Mouse (Mus musculus): ENCODE measurements around the gene Adprm.
"Not testable (repeated sequence)": the region's sequence is repeated elsewhere in the genome, so short reads cannot be mapped to it uniquely, and the experiment has no call there.

Adprm gene

GRCm38 (mm10) chr11:67052321-67052952 lies at the start of gene Adprm, which contains the start of gene Sco1:
Gene Adprm, minus strand, starts transcription at chr11:67052594.
Gene Sco1, plus strand, starts transcription at chr11:67052670.
- peak; percentile 88 to 92 for DNase-seq

DNA sequence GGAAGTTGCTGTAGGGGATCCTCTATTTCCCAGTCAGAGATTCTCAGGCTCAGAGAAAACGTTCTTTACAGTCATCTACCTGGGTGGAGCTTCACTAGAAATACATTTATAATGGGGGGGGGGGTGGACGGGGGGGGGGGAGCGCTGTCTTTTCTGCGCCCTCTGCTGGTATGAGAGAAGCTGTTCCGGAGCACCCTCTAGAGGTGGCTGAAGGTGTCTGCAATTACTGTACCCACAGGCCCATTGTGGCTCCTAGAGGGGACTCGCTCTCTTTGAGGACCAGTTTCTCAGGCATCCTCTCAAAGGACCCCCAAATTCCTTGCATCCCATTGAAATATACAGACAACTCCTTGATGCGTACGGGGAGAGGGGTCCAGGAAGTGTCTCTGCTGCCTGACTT lies 49.3 kb upstream of the Adprm start:
- peak; percentile 56 to 63 for DNase-seq

DNA sequence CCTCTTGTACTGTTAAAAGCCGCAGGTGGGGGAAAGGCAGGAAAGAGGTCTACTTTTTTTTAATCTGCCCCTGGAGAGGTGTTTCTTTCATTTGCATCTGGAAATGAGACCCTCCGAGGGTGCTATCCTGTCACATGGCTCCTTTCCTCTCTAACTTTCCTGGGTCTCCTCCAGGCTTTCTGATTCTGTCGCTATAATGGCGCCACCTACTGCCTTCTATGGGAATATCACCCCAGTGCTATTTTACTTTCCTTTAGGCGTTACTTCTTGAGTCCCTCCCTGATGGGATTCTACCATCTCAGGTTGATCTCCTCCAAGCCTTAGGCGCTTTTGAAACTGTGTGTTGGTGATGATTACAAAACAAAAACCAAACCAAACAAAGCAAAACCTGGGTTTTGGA lies 47.8 kb upstream of the Adprm start:
- DNase-seq: peak; percentile 19 to 28

DNA sequence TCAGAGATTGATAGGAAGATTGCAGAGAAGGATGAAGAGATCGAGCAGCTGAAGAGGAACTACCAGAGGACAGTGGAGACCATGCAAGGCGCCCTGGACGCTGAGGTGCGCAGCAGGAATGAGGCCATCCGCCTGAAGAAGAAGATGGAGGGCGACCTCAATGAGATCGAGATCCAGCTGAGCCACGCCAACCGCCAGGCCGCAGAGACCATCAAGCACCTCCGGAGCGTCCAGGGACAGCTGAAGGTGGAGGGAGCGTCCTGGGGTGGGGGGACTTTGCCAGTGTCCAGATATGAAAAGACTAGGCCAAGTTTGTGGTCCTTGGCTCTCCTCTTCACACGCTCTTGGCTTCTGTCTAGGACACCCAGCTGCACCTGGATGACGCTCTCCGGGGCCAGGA lies 46.8 kb upstream of the Adprm start:
- no peak for DNase-seq

- no peak for DNase-seq
Observed at GRCm38 (mm10) chr11:67098427-67098826, 46.0 kb upstream of the Adprm start.

DNA sequence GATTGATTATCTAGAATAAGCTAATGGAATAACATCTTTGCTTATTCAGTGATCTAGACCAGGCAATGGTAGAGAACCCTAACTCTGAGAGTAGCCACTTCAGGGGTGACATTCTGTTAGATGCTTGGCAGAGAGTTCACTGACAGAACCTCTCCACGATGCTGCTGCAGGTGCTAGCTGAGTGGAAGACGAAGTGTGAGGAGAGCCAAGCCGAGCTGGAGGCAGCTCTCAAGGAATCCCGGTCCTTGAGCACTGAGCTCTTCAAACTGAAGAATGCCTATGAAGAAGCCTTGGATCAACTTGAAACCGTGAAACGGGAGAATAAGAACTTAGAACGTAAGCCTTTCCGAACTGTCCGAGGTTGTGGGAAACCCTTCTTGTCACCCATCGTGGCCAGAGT lies 45.3 kb upstream of the Adprm start:
- DNase-seq: no peak

DNA sequence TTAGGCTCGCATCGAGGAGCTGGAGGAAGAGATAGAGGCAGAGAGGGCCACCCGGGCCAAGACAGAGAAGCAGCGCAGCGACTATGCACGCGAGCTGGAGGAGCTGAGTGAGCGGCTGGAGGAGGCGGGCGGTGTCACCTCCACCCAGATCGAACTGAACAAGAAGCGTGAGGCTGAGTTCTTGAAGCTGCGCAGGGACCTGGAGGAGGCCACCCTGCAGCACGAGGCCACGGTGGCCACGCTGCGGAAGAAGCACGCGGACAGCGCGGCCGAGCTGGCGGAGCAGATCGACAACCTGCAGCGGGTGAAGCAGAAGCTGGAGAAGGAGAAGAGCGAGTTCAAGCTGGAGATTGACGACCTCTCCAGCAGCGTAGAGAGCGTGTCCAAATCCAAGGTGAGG lies 42.1 kb upstream of the Adprm start:
- DNase-seq: no peak

DNA sequence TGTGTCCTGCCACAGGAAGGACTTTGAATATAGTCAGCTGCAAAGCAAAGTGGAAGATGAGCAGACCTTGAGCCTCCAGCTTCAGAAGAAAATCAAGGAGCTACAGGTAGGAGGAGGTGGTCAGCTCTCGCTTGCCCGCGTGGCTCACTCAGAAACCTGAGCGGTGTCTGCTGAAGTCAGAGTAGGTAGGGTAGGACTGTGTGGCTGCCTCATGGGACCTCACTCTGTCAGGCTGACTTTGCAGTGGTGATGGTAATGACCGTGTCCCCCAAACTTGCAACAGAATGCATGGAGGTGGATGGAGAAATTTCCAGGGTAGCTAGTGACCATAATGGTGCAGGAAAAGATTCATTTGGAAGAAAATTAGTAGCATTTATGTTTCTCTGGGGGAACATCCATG lies 41.3 kb upstream of the Adprm start:
- DNase-seq: no peak

DNA sequence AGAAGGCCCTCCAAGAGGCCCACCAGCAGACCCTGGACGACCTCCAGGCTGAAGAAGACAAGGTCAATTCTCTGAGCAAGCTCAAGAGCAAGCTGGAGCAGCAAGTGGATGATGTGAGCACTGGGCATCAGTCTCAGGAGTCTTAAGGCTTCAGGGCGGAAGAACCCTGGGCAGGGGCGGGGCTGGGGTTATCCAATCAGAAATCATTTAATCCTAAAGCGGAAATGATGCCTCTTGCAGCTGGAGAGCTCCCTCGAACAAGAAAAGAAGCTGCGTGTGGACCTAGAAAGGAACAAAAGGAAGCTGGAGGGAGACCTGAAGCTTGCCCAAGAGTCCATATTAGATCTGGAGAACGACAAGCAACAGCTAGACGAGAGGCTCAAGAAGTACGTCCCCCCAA lies 40.8 kb upstream of the Adprm start:
- DNase-seq: no peak

GRCm38 (mm10) chr11:67092354-67092753 lies 40.0 kb upstream of the Adprm start:
- DNase-seq: not testable (repeated sequence)

DNA sequence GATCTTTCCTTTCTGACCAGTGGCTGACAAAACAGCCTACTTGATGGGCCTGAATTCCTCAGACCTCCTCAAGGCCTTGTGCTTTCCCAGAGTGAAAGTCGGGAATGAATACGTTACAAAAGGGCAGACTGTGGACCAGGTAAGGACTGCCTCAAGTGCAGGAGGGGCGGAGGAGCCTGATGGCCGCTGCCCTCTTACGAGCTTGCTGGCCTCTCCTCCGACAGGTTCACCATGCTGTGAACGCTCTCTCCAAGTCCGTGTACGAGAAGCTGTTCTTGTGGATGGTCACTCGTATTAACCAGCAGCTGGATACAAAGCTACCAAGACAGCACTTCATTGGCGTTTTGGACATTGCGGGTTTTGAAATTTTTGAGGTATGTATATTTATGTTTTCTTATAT lies 34.8 kb upstream of the Adprm start:
- no peak for DNase-seq

- no peak for DNase-seq
Observed at GRCm38 (mm10) chr11:67086467-67087164, 34.2 kb upstream of the Adprm start.

DNA sequence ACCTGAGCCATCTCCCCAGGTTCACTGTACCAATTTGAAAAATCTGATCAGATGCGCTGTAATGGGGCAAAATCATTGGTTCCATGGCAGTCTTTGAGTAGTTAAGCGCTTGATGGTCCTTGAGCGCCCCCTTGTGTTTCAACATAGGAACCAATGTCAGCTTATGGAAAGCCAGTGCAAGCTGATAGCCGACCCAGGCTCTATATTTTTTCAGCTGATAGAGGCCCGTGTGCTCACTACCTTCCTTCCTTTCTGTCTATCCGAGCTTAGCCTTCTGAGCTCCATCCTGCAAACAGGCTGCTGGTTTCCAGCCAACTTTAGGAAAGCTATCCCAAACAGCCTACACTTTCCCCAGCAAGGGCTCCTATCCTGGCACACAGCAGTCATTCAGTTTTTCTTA lies 33.1 kb upstream of the Adprm start:
- peak; percentile 73 to 74 for DNase-seq

DNA sequence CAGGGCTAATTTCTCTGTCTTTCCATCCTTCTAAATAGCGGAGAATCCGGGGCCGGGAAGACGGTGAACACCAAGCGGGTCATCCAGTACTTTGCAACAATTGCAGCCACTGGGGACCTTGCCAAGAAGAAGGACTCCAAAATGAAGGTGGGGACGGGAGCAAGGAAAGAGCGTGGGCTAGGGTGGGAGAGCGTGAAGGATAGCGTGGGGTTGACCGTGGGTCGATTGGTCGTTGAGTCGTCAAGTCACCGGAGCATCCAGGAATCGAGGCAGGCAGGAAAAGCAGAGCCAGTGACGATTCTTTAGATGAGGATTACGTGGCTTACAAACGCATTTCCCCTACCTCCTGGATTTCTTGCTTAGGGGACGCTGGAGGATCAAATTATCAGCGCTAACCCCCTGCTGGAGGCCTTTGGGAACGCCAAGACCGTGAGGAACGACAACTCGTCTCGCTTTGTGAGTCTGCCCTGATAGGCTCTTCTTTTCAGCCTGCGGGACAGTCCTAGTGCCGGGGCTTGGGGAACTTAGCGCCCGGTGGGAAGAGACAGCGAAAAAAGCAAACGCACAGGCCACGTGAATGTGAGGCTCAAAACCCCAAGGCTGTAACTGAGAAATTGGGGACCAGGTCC lies 31.4 kb upstream of the Adprm start:
- no peak for DNase-seq

- no peak for DNase-seq
Observed at GRCm38 (mm10) chr11:67083239-67083638, 30.8 kb upstream of the Adprm start.

GRCm38 (mm10) chr11:67082793-67083192 lies 30.4 kb upstream of the Adprm start:
- DNase-seq: no peak

DNA sequence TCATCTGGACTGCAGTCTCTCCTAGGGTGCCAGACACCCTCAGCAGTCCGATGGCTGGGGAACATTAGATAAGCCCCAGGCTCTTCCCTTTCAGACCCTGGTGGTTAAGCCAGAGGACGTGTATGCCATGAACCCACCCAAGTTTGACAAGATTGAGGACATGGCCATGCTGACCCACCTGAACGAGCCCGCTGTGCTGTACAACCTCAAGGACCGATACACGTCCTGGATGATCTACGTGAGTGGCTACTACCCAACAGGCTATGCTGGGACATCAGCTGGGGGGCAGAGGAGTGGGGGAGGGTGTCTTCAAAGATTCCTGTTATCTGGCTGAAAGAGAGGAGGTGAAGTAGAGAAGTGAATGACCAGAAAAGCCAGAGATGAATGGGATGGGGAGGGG lies 29.8 kb upstream of the Adprm start:
- DNase-seq: no peak

DNA sequence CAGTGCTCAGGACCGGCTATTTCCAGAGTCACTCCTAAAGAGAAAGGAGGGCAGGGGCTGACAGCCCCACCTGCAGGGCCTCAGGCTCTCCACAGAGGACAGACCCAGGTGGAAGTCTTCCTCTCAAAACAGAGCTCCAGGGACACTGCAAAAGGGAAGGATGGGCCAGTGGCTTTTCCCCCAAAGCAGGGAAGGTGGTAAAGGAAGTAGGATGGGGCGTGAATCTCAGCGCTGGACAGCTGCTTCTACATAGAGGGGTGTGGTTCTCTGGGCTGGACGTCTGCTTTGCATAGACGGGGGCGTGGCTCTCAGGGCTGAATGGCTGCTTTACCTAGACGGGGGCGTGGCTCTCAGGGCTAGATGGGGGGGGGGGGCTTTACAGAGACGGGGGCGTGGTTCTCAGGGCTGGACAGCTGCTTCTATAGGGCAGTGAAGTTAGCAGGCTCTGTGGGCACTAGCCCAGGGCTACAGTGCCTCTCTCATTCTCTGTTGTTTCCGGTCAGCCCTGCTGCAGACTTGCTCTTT lies 28.8 kb upstream of the Adprm start:
- DNase-seq: no peak

DNA sequence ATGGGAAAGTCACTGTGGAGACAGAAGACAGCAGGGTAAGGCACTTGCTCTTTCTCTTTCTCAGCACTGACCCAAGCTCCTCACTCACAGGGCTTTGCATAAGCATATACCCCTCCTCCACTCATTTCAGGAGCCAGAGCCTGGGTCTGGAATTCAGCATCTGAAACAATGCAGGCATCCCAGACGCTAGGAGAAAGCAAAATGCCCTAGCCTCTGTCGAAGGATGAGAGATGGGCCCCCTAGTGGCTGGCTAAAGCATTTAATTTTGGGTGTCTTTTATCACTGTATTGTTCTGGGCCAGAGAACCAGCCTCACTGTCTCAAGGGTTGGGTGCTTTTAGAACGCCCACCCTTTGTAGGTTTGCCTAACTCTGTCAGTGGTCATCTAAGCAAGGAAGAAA lies 27.8 kb upstream of the Adprm start:
- DNase-seq: peak; percentile 70 to 71

DNA sequence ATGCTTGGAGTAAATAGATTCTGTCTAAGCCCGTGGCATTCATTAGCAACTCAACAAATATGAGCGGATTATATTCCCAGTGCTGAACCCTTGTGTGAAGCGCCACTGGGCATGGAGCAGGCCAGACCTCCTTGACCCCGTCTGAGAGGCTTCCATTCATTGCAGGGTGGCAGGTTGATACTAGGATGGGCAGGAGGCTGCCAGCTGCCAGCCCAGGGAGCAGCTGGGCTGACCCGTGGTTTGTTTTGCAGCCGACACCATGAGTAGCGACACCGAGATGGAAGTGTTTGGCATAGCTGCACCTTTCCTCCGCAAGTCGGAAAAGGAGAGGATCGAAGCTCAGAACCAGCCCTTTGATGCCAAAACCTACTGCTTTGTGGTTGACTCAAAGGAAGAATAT lies 27.3 kb upstream of the Adprm start:
- no peak for DNase-seq

DNA sequence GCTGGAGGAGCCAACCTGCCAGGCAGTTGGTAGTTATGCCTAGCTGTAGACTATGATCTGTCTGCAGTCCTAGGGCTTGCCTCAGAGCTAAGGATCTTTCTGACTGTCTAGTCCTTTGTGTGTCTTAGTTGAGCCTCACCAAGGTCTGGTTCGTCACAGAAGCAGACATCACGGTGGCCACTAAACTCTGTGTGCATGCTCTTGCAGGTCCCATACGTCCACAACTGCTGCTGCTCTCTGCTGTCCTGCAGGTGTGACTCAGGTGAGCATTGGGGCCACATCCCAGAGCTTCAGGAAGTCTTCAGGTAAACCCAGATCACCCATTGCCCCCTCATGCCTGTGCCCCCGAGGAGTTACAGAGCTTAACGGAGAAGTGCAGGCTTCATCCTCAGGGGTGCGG lies 26.5 kb upstream of the Adprm start:
- DNase-seq: no peak

GRCm38 (mm10) chr11:67078000-67078399 lies 25.6 kb upstream of the Adprm start, which contains the start of gene Myh3:
Gene Myh3, plus strand, starts transcription at chr11:67078300.
- no peak for DNase-seq

DNA sequence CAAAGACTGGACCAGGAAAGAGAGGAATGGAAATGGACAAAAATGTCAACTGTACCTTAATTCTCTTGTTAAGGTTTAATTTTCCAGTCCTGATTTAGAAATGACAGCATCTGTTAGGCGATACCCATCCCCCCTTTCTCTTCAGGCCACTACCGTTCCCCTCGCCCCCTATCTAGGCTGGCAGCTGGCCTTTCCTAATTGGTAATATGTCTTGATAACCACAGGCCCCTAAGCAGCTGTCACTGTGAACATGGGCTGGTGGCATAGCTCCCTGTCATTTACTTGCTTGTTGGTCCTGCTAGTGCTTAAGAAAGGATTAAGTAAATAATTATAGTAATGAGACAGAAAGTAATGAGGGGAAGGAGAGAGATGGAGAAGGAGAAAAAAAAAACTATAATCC lies 25.0 kb upstream of the Adprm start:
- DNase-seq: no peak

GRCm38 (mm10) chr11:67076781-67077180 lies 24.4 kb upstream of the Adprm start:
- DNase-seq: no peak
